Mouse (Mus musculus) megakaryocyte-erythroid progenitor cell, adult 5-6 weeks (primary cell): ENCODE results near the gene BC049352. TPM values are rescaled to one million over a fixed set of nuclear protein-coding genes. Genes with fewer than 3 reads are reported as not detected.

Experiments used
- ATAC-seq: replicated peaks from 2 replicates; pipeline ENCODE4 v1.8.0; 2016; ENCODE audit warnings: mild to moderate bottlenecking, inconsistent platforms; ENCODE audit not compliant: severe bottlenecking, poor library complexity, low FRiP score, low TSS enrichment
- total RNA-seq, 2 experiments: library from RNA; stranded (forward) in 1 of 2; stranded (reverse) in 1 of 2; fragments of 200-1000, 215-1000 nt in 1 of 2; fragments of >200 nt in 1 of 2; fragmentation: Nextera tagmentation in 1 of 2; gene quantifications; 2 replicates each; pipeline ENCODE4 v1.2.3; 2014 to 2017

The BC049352 gene
- total RNA-seq (2014; fragmentation: Nextera tagmentation) (not detected in 2 replicates), total RNA-seq (2017) (not detected in 2 replicates)

- ATAC-seq, result no peak
These were observed at the start of gene BC049352 for GRCm38 (mm10) chr9:45181770-45182169. Gene BC049352, plus strand, starts transcription at chr9:45182007.

GRCm38 (mm10) chr9:45133484-45134310 lies 48.1 kb upstream of the BC049352 start:
- ATAC-seq, result 0 out of 2 replicates have a peak, but pooled peaks have one; percentile 43

DNA sequence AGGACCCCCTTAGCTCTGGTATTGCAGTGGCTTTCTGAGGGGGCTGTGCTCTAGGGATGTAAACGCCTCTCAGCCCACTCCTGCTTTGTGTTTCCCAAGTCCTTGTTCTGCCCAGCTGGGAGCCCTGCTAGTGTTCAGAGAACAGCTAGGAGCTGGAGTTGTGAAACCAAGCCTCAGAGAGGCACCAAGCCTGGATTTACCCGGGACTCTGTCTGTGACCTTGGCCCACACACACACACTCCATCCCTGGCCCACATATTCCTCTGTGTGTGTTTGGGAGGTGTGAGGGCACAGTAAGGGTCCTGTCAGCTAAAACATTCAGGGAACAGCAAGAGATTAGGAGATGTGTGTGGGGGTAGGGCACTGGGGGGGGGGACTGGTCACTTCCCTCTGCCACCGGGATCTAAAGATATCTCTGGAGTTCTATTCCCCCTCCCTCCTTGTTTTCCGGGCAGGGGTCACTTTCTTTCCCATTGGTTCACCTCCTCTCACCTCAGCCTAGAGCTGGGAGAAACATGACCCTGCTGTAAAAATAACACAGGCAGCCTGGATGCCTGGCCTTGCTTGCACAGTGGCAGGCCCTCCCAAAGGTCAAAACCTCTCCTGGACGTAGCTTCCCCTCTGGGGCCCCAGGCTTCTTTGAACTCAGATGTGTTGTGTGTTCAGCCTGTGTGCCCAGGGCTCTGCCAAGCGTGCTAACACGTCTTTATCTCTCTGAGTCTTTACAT lies 45.2 kb upstream of the BC049352 start:
- no peak for ATAC-seq

DNA sequence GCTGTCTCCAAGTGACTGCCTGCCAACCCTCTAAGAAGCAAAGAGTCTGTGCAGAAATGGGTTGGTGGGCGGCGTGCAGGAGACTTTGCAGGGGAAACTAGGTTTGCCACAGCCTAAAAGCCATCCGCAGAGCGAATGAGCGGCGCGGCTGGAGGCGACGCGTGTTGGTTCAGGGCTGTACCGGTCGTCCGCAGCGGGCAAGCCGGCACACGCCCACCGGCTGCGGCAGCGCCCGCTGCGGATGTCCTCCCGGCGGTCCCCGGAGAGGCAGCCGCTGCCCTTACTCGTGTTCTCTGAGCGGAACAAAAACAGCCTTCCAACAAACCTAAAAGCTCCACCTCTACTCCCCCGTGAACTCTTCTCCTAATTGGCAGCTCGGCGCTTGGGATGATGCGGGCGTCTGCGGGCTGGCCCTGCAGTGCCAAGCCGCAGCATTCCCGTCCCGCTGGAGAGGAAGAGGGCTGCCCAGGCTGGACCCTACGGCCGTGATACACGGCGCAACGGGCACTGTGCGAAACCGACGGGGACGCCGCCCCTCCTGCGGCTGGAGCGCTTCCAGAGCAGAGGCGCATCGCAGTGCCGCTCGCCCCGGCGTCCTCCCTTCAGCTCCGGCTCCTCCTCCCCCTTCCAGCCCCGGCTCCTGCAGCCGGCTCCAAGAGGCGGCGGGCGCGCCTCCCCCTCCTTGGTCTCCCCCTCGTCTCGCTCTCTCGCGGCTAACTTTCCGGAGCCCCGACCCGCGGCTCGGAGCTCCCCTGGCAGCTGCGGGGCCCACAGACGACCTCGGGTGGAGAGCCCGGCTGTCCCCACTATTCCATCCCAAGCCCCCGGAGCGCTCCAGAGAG lies 43.4 kb upstream of the BC049352 start, which contains the start of gene Scn4b:
Gene Scn4b (plus strand): TSS at position 205 of the 842 bp plus-strand sequence.
- no peak for ATAC-seq

- no peak for ATAC-seq
These were observed 42.7 kb upstream of the BC049352 start for GRCm38 (mm10) chr9:45139082-45139481.

DNA sequence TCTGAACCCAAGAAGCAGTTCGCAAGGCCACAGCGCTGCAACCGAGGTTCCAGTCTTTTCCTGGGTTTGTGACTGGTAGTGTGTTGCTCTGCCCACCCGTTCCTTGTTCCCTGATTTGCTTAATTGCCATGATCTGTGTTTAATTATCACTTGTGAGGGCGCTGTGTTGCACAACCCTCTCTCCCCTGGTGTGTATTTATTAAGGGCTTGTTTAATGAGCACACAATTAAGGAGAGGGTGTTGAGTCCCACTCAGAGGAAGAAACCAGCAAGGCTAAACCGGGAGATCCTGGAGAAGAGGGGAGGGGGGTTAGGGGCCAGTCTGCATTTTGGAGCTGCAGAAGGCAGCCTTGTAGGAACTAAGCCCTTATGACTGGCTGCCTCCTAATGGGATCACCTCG lies 40.9 kb upstream of the BC049352 start:
- ATAC-seq, result no peak

GRCm38 (mm10) chr9:45142686-45143085 lies 39.1 kb upstream of the BC049352 start:
- no peak for ATAC-seq

DNA sequence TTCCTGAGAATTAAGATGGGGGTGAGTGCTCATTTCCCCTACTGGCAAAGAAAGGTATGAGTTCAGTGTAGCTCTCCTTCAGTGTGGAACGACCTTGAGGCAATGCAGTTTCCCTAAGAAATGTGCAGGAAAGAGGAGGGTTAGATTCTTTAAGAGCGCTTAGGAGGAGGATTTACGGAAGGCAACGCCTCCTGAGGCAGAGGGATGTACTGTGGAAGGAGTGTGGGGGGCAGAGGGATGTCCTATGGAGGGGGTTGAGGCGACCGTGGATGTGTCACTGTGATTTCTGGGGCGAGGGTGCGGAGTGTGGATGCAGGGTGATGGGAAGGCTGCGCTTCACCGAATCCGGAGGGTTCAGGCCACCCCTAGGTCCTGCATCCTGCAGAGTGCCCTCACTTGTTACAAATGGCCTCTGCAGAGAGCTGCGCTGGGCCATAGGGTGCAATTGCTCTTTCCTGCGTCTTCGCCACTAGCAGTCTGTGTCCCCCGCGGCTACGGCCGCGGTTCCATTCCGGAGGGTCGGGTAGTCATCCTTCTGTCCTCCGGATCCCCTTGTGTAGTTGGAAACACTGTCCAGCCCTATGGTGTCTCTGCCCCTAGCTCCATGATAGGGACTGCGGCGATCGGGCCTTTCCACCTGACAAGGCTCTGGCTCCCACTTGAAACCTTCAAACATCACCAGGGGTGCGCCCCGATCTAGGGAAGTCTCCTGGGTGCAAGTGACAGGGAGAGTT lies 36.1 kb upstream of the BC049352 start:
- no peak for ATAC-seq

GRCm38 (mm10) chr9:45146267-45146597 lies 35.6 kb upstream of the BC049352 start:
- peak; percentile 60 for ATAC-seq

DNA sequence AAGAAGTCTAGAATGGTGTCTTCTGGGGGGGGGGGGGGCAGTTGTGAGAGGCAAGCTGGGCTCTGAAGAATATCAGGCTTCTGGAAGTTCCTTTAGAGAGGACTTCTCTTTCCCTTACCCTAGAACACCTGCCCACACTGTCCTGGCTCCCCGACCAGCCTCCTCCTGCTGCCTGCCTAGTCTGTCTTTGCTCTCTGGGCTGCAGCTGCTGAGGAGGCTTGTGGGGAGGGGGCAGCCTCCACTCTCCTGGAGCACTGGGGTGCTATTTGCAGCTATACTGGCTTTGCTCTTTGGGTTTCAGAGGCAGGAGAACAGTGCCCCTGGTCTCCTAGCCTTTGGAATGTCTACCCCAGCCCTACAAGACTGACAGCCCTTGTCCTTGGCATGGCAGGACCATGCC lies 30.9 kb upstream of the BC049352 start:
- no peak for ATAC-seq

- ATAC-seq, result no peak
These were observed 28.4 kb upstream of the BC049352 start for GRCm38 (mm10) chr9:45153361-45153760.

- no peak for ATAC-seq
These were observed 13.9 kb upstream of the BC049352 start for GRCm38 (mm10) chr9:45167903-45168302.

- no peak for ATAC-seq
These were observed 11.7 kb upstream of the BC049352 start for GRCm38 (mm10) chr9:45170150-45170549.

DNA sequence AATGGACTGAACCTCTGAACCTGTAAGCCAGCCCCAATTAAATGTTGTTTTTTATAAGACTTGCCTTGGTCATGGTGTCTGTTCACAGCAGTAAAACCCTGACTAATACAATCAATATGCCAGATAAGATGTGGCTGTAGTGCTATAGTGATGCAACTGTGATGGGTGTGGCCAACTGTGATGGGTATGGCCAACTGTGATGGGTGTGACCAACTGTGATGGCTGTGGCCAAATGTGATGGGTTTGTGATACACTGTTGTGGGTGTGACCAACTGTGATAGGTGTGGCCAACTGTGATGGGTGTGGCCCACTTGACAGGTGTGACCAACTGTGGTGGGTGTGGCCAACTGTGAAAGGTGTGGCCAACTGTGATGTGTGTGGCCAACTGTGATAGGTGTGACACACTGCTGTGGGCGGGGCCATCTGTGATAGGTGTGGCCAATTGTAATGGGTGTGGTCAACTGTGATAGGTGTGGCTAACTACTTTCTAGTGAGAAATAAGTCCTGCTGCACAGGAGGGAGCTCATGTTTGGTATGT lies 10.7 kb upstream of the BC049352 start:
- ATAC-seq, result no peak

DNA sequence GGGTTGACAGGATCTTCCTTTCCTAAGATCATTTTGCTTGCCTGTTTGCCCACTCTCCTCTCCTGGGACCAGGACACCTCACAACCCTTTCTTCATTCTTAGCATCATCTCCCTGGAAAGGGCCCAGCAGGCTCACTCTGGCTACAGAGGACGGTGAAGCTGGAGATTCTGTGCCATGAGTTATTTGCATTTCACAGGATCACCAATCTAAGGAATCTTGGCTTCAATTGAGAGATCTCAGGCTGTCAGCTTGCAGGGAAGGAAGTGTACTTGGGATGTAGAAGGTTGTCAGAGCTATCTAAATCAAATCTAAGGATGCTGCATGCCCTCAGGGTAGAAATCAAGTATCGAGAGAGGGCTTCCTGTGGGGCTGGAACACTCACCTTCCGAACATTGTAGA lies 8.3 kb upstream of the BC049352 start:
- ATAC-seq, result no peak

DNA sequence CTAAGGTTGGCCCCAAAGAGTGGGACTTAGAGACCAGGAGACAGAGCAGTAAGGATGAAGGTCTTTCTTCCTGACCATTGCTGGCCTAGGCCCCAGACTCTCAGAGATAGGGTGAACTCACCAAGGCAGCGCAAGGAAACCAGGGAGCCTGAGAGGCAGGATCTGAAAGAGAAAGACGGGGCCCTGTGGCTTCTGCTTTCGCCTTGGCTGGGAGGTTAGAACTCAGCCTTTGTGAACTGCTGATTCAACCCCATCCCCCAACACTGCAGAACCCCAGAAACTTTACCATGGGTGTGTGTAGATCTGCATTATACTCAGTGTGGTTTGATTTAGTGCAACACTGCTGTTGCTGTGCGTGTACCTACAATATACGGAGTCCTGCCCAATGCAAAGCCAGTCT lies 2.5 kb upstream of the BC049352 start:
- ATAC-seq, result no peak

GRCm38 (mm10) chr9:45182521-45182920 lies 714 bp downstream of the BC049352 start:
- no peak for ATAC-seq

DNA sequence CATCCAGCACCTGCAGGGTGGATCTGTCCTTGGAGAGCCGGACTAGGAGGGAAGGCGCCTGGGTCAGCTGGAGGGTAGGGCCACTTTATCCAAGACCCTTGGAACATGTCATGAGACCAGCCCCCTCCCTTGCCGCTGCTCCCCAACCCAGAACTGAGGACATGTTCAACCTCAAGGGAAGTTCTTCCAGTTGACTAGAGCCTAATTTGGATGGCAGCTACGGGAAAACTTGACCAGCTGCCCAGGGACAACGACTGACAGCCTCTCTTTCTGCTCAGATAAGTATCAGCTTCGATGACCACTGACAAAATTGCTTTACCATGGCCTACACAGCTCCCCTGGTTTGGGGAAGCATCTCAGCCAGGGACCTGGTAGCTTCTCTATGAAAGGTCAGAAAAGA lies 1.5 kb downstream of the BC049352 start:
- ATAC-seq, result no peak

- ATAC-seq, result no peak
These were observed 3.4 kb downstream of the BC049352 start for GRCm38 (mm10) chr9:45185250-45185649.
